Mouse (Mus musculus) retina, postnatal 1 day (tissue): Measurements from ENCODE around the gene Ifitm2.
"Not testable (repeated sequence)": the region's sequence is repeated elsewhere in the genome, so short reads cannot be mapped to it uniquely, and the experiment has no call there.

Experiments
- DNase-seq: peaks from one replicate; pipeline ENCODE4 v3.0.0-alpha.2; 2012

Gene Ifitm2

GRCm38 (mm10) chr7:140955758-140956555, at the start of gene Ifitm2, which contains the start of gene Gm45717:
TSS of gene Ifitm2 (minus strand) at chr7:140955987.
TSS of gene Gm45717 (minus strand) at chr7:140955937.
- peak; percentile 62 for DNase-seq

GRCm38 (mm10) chr7:141003248-141004010, 47.6 kb upstream of the Ifitm2 start:
- DNase-seq: no peak

GRCm38 (mm10) chr7:141000881-141001708, 45.3 kb upstream of the Ifitm2 start:
- no peak for DNase-seq

GRCm38 (mm10) chr7:140998853-140999700, 43.3 kb upstream of the Ifitm2 start:
- no peak for DNase-seq

- no peak for DNase-seq
Measured at GRCm38 (mm10) chr7:140997817-140998216, 42.0 kb upstream of the Ifitm2 start.

GRCm38 (mm10) chr7:140991117-140991689, 35.4 kb upstream of the Ifitm2 start:
- no peak for DNase-seq

- no peak for DNase-seq
Measured at GRCm38 (mm10) chr7:140990622-140991021, 34.8 kb upstream of the Ifitm2 start.

- DNase-seq: no peak
Measured at GRCm38 (mm10) chr7:140990185-140990584, 34.4 kb upstream of the Ifitm2 start.

- DNase-seq: no peak
Measured at GRCm38 (mm10) chr7:140989022-140989421, 33.2 kb upstream of the Ifitm2 start.

GRCm38 (mm10) chr7:140987182-140988138, 31.7 kb upstream of the Ifitm2 start:
- DNase-seq: no peak

GRCm38 (mm10) chr7:140982971-140983370, 27.2 kb upstream of the Ifitm2 start:
- DNase-seq: no peak

- DNase-seq: no peak
Measured at GRCm38 (mm10) chr7:140981704-140982103, 25.9 kb upstream of the Ifitm2 start.

- DNase-seq: not testable (repeated sequence)
Measured at GRCm38 (mm10) chr7:140976720-140977119, 20.9 kb upstream of the Ifitm2 start.

- DNase-seq: no peak
Measured at GRCm38 (mm10) chr7:140975465-140975864, 19.7 kb upstream of the Ifitm2 start.

GRCm38 (mm10) chr7:140974940-140975339, 19.2 kb upstream of the Ifitm2 start:
- no peak for DNase-seq

GRCm38 (mm10) chr7:140973396-140974165, 17.8 kb upstream of the Ifitm2 start:
- DNase-seq: no peak

- no peak for DNase-seq
Measured at GRCm38 (mm10) chr7:140971479-140972171, 15.8 kb upstream of the Ifitm2 start.

GRCm38 (mm10) chr7:140970931-140971330, 15.1 kb upstream of the Ifitm2 start:
- DNase-seq: peak; percentile 48

- DNase-seq: not testable (repeated sequence)
Measured at GRCm38 (mm10) chr7:140968710-140969109, 12.9 kb upstream of the Ifitm2 start.
